Mouse (Mus musculus) spleen, adult 18-20 months (tissue): ENCODE data around the gene Edc3.
A peak's percentile ranks its signal among the peaks of the same experiment; 100 is the strongest.

Experiments
- DNase-seq, 2 experiments: peaks; one replicate each; pipeline ENCODE4 v3.0.0; 2022; ENCODE audit warnings: mixed read lengths in 2 of 2

The Edc3 gene

DNA sequence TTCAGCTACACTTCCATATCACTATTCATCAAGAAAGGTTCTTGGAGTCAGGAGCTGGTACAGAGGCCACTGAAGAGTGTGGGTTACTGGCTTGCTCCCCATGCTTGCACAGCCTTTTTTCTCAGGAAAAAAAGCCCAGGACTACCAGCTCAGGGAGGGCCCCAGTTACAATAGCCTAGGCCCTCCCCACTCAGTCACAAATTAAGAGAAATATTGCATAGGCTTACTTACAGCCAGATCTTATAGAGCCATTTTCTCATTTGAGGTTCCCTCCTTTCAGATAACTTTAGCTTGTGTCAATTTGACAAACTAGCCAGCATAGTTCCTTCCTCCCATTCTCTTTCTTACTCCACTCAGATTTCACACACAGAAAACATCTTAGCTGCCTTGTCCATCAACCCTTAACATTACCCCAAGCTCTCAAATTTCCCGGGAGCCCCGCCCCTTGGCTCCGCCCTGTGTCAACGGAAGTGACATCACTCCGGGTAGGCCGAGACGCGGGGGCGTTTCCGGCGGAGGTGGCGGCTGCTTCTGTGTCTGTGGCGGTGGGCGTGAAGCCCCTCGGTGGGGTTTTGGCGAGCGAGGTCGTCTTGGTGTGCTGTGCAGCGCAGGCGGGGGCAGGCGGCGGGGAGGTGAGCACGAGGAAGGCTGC lies at the start of gene Edc3:
Edc3 (plus strand) TSS at position 473 of the 652 bp plus-strand sequence.
- DNase-seq = peak; percentile 75 to 91

GRCm38 (mm10) chr9:57658970-57659369 lies 49.4 kb upstream of the Edc3 start:
- DNase-seq = no peak

GRCm38 (mm10) chr9:57659774-57660173 lies 48.6 kb upstream of the Edc3 start:
- peak; percentile 52 to 61 for DNase-seq

DNA sequence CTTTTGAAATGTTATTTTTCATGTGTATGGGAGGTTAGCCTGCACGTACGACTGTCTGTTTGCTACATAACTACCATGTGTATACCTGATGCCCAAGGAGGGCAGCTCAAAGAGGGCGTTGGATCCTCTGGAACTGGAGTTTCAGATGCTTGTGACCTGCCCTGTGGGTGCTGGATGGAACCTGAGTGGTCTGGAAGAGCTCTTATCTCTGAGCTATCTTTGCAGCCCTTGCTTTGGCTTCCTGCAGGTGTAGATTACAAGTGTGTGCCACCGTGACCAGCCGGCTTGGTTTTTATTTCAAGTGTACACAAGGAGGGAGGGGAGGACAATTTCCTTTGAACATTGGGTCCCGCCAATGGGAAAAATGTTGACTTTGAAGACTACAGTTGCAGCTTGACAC lies 47.8 kb upstream of the Edc3 start:
- no peak for DNase-seq

- DNase-seq = no peak
These were observed 46.8 kb upstream of the Edc3 start for GRCm38 (mm10) chr9:57661552-57661951.

- DNase-seq = no peak
These were observed 43.7 kb upstream of the Edc3 start for GRCm38 (mm10) chr9:57664616-57665015.

DNA sequence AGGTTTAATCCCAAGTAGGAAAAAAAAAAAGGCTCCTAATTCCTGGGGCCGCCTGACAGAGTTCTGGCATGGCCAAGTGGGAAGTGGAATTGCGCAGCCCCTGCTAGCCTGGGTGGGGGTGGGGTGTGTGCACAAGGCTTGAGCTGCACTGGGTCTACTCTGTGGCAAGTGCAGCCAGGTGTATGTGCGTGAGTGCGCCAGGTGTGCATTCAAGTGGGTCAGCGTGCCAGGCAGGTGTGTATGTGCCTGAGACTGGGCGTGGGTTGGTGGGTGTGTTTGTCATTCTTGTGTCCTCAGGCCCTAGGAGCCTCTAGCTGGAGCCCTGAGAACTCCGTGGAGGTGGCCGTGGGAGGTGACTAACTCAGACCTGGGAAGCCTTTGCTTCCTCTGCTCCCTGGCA lies 41.8 kb upstream of the Edc3 start:
- no peak for DNase-seq

GRCm38 (mm10) chr9:57667136-57667535 lies 41.2 kb upstream of the Edc3 start:
- no peak for DNase-seq

GRCm38 (mm10) chr9:57667817-57668216 lies 40.5 kb upstream of the Edc3 start:
- DNase-seq = no peak

DNA sequence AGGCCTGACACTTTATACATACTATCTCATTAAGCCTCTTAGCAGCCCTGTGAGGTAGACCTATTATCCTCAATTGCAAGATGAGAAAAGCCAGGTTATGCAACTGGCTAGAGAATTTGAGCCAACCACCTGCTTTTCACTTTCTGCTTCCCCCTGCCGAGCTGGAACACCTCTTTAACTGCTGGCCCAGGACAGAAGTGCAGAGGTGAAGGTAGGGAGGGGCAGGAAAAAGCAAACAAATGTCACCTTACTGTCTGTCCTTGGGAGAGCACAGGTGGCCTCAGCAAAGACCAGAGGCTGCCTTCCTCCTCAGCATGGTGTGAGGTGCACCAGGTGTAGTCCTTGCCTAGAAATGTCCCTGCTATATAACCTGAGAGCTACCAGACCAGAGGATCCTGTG lies 40.1 kb upstream of the Edc3 start:
- no peak for DNase-seq

- DNase-seq = no peak
These were observed 38.8 kb upstream of the Edc3 start for GRCm38 (mm10) chr9:57669566-57669965.

GRCm38 (mm10) chr9:57671037-57671436 lies 37.3 kb upstream of the Edc3 start:
- no peak for DNase-seq

- no peak for DNase-seq
These were observed 36.8 kb upstream of the Edc3 start for GRCm38 (mm10) chr9:57671500-57671899.

GRCm38 (mm10) chr9:57681411-57681810 lies 26.9 kb upstream of the Edc3 start:
- no peak for DNase-seq

GRCm38 (mm10) chr9:57683520-57683919 lies 24.8 kb upstream of the Edc3 start, which contains the start of gene Cyp1a2:
Cyp1a2 (minus strand) TSS chr9:57683703.
- DNase-seq = no peak

- no peak for DNase-seq
These were observed 22.3 kb upstream of the Edc3 start for GRCm38 (mm10) chr9:57686011-57686410.

DNA sequence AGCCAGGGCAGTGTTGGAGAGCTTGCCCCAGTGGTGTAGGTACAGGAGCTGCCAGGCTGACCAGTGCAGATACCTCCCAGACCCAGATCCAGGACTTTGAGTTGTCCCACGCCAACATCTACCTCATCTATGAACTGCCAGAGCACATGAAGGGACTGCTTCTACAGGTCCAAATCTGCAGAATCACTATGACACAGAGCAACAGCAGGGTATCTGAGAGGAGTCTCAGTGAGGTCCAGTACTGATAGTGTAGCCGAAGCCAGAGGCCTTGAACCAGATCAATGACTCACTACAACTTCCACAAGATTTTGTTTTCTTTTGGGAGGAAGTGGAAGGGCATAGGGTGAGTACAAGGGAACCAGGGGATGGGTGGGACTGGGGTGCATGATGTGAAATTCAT lies 20.6 kb upstream of the Edc3 start, which contains the start of gene Cyp1a1:
Cyp1a1 (plus strand) TSS at position 178 of the 400 bp plus-strand sequence.
- DNase-seq = no peak

- DNase-seq = peak in 1 of 2 experiments; percentile 13
These were observed 20.2 kb upstream of the Edc3 start for GRCm38 (mm10) chr9:57688158-57688557.

DNA sequence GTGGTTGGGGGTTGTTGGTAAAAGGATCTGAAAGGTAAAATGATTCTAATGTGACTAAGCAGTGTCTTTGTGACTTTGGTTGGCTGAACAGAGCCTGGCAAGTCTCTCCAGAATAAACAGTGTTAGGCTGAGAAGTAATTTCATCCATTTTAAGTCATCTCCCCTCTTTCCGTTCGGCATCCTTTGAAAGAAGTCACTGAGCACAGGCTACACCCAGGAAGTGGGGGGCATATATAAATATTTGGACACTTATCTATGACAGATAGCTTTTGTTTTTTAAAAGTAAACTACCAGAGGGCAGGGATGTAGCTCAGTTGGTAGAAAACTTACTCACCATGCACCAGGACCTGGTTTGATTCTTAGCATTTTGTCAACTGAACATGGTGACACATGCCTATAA lies 19.7 kb upstream of the Edc3 start:
- DNase-seq = no peak

DNA sequence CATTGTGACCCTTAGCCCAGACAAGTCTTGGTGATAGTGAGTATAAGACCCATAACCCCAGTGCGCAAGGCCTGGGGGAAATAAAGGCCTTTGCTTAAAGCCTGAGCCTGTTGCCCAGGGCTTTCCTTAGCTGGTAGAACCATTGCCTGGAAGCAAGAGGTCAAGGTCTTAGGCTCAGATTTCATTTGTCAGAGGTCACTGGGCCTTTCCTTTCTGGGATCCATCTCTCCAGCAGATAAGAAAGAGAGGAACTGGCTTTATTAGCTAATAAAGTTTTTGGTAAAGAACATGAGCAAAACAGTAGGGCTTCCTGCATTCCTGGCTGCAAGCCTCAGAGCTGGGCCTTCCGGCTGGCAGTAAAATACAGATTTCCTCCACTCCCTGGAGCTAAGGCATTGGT lies 14.2 kb upstream of the Edc3 start:
- DNase-seq = no peak

DNA sequence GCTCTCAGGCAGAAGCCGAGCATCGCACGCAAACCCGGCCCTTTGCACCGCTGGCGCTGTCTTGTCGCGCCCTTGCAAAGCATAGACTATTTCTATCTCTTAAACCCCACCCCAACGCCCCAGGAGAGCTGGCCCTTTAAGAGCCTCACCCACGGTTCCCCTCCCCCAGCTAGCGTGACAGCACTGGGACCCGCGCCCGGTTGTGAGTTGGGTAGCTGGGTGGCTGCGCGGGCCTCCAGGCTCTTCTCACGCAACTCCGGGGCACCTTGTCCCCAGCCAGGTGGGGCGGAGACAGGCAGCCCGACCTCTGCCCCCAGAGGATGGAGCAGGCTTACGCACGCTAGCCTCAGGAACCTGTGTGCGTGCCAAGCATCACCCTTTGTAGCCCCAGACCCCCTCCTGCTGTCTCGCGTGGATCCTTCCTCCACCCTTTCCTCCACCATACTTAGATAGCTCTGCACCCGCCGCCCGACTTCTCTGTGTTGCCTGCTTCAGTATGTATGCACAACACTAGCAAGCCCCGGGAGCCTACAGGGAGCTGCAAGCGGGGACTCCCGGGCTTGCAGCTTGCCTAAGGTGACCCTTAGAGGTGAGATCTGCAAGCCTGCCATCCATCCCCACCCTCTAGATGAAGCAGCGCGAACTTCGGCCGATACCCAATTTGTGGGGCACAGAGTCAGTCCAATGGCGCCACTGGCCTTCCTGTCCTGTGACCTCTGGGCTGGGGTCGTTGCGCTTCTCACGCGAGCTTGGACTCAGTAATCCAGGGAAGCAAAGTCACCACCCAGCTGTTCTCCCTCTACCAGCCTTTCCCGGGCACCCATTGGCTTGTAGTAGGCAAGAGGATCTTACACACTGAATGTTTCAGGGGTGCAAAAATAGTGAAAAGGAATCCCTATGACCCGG lies 11.7 kb upstream of the Edc3 start:
- DNase-seq = no peak

DNA sequence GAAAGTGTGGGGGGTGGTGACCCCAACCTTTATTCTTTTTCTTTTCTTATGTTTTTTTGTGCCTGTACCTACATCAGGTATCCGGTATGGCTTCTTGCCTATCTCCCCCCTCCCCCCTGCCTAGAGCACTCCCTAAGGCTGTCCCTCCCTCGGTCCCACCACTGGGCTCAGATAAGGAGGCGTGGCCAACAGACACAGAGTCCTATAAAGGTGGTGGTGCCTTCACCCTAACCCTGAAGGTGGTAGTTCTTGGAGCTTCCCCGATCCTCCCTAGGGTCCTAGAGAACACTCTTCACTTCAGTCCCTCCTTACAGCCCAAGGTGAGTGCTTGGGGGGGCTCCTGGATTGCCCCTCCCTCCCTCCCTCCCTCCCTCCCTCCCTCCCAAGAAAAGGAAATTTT lies 11.0 kb upstream of the Edc3 start:
- no peak for DNase-seq

DNA sequence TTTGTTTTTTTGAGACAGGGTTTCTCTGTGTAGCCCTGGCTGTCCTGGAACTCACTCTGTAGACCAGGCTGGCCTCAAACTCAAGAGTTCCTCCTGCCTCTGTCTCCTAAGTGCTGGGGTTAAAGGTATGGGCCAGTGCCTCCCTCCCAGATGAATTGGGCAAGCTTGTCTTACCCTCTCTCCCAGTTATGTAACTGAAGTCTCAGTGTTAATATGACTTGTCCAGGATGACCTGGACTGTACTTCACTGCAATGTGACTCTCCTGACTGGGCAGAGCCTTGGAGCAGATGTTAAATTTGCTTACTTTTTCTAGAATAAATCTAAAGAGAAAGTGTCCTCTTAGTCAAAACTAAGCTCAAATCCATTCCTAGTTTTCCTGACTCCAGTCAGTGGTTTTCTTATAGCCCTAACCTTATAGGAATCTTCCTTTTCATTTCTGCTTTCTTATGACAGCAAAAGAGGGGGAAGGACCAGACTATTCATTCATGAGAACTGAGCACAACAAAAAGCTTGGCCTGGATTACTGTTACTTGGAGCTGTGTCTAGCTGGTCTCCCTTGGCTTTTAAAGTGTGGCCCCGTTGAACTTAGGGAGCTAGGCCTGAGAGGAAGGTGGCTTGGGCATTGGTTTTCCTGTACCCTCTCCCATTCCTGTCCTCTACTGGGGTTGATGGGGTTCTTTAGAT lies 9.7 kb upstream of the Edc3 start:
- DNase-seq = no peak
